Mouse (Mus musculus): ENCODE measurements around the gene Rpusd4. TPM values are rescaled to one million over a fixed set of nuclear protein-coding genes. Genes with fewer than 3 reads are reported as not detected.
A peak's percentile ranks its signal among the peaks of the same experiment; 100 is the strongest.

The Rpusd4 gene
- polyA plus RNA-seq, 1 experiment from 2014 or later: 28.3 TPM

DNA sequence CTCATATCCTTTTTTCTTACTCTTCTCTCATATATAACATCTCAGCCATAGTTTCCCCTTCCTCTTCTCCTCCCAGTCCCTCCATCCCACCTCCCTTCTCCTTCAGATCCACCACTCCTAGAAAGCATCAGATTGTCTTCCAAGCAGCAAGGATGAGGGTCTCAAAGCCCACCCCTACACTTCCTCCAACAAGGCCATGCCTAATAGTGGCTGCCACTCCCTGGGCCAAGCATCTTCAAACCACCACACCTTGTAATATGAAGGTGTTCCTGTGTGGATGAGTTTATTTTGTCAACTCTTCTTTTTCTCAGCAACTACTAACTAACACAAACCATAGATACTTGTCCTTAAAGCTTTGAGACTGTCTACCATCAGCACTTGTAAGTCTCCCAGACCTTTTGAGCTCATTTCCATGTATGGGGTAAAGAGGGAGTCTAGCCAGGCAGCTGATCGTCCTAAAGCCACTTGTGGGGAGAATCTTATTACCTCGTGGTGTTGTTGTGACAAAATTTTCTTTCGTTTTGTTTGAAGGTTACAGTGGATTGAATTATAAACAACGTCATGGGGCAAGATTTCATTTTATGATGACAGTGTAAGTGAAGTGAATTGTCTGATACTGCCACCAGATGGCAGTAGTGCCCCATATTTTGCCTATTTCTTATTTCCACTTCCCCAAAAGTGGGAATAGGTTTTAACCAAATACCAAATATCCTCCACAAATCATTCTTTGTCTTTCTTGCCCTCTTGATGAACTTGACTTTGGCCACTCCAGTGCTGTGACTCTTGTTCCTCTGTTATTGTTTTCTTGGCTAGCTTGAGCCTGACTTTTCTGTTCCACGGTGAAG is 14.6 kb downstream of the Rpusd4 start:
- Histone ChIP-seq H3K36me3 (ENCODE audit: control insufficient read depth, insufficient read depth, low read length) (peaks cover 6% of the 10 kb centered on the region; the same call in 1 of the 2 replicates), H3K4me3 (ENCODE audit: low read depth, low read length) (no peak overlapping the region), H3K9me3 (replicated peaks; ENCODE audit: control insufficient read depth, low read length) (no peaks in the 10 kb centered on the region), H3K4me2 (no peak overlapping the region), H3K9ac (ENCODE audit: low read depth, low read length) (no peak overlapping the region), H3K27me3 (ENCODE audit: control insufficient read depth, insufficient read depth, low read length) (no peaks in the 10 kb centered on the region), H3K4me1 (ENCODE audit: control insufficient read depth, insufficient read depth, low read length) (no peaks in the 10 kb centered on the region; the same call in 1 of the 2 replicates), H3K27ac (ENCODE audit: low read depth, low read length) (no peak overlapping the region)
- no peak for ATAC-seq (replicated peaks; ENCODE audit: insufficient number of reproducible peaks, low FRiP score, low TSS enrichment)
- 20% methylated on average over 5 of the region's 5 CpGs for WGBS (ENCODE audit: insufficient replicate concordance)

GRCm38 (mm10) chr9:35282851-35283200 is 15.2 kb downstream of the Rpusd4 start:
- 69% methylated on average over 5 of the region's 5 CpGs for WGBS (ENCODE audit: insufficient replicate concordance)
- ATAC-seq (replicated peaks; ENCODE audit: insufficient number of reproducible peaks, low FRiP score, low TSS enrichment): no peak

DNA sequence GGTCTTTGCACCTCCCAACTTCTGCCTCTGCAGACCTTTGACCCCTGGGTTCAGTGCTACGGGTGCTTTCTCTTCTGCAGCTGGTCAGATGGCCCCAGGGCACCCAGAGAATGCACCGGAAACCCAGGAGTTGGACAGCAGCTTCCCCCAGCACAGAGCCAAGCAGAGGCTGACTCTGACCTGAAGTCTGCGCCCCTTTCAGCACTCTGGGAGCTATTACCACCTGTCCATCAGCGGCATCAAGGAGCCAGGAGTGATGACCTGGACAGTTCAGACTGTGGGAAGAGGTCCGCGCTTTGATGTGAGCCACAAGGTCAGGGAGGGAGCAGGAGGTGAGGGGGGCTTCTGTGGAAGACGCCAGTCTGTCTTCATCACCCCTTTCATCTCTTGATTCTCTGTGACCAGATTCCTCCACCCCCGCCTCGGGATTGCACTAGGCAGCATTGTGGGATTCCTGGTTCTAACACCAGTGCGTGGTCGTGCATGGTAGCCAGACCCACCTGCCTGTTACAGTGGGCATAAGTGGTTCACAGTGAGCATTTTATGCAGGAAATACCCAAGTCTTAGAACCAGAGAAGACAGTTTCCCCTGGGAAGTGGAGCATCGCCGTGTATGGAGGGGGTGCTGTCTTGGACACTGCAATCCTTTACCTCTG is 15.9 kb downstream of the Rpusd4 start:
- peak; percentile 50; the same call in 1 of the 2 replicates for ATAC-seq (replicated peaks; ENCODE audit: insufficient number of reproducible peaks, low FRiP score, low TSS enrichment)
- H3K27me3 ChIP-seq (ENCODE audit: control insufficient read depth, insufficient read depth, low read length): 0 out of 2 replicates have a peak, but pooled peaks cover 3% of the 10 kb centered on the region
- H3K4me2 ChIP-seq: no peak overlapping the region
- WGBS (ENCODE audit: insufficient replicate concordance): 62% methylated on average over 13 of the region's 13 CpGs
- H3K36me3 ChIP-seq (ENCODE audit: control insufficient read depth, insufficient read depth, low read length): no peaks in the 10 kb centered on the region
- H3K27ac ChIP-seq (ENCODE audit: low read depth, low read length): no peak overlapping the region
- no peaks in the 10 kb centered on the region for H3K9me3 ChIP-seq (replicated peaks; ENCODE audit: control insufficient read depth, low read length)
- no peak overlapping the region for H3K4me3 ChIP-seq (ENCODE audit: low read depth, low read length)
- no peaks in the 10 kb centered on the region; the same call in none of the 2 replicates for H3K4me1 ChIP-seq (ENCODE audit: control insufficient read depth, insufficient read depth, low read length)
- H3K9ac ChIP-seq (ENCODE audit: low read depth, low read length): no peak overlapping the region

More at GRCm38 (mm10) chr9:35282851-35283200, 15.2 kb downstream of the Rpusd4 start:
- Histone ChIP-seq H3K27ac (ENCODE audit: low read depth, low read length) (no peak overlapping the region), H3K27me3 (ENCODE audit: control insufficient read depth, insufficient read depth, low read length) (no peaks in the 10 kb centered on the region), H3K36me3 (ENCODE audit: control insufficient read depth, insufficient read depth, low read length) (peaks cover 1% of the 10 kb centered on the region; the same call in 1 of the 2 replicates), H3K4me2 (no peak overlapping the region), H3K9me3 (replicated peaks; ENCODE audit: control insufficient read depth, low read length) (no peaks in the 10 kb centered on the region), H3K9ac (ENCODE audit: low read depth, low read length) (no peak overlapping the region), H3K4me3 (ENCODE audit: low read depth, low read length) (no peak overlapping the region), H3K4me1 (ENCODE audit: control insufficient read depth, insufficient read depth, low read length) (no peaks in the 10 kb centered on the region; the same call in none of the 2 replicates)

- H3K4me1 ChIP-seq (ENCODE audit: control insufficient read depth, insufficient read depth, low read length): no peaks in the 10 kb centered on the region; the same call in none of the 2 replicates
- ATAC-seq (replicated peaks; ENCODE audit: insufficient number of reproducible peaks, low FRiP score, low TSS enrichment): no peak
- no peak overlapping the region for H3K9ac ChIP-seq (ENCODE audit: low read depth, low read length)
- no peak overlapping the region for H3K27ac ChIP-seq (ENCODE audit: low read depth, low read length)
- no peaks in the 10 kb centered on the region for H3K9me3 ChIP-seq (replicated peaks; ENCODE audit: control insufficient read depth, low read length)
- WGBS (ENCODE audit: insufficient replicate concordance): 72% methylated on average over 4 of the region's 4 CpGs
- 0 out of 2 replicates have a peak, but pooled peaks cover 4% of the 10 kb centered on the region for H3K27me3 ChIP-seq (ENCODE audit: control insufficient read depth, insufficient read depth, low read length)
- no peak overlapping the region for H3K4me3 ChIP-seq (ENCODE audit: low read depth, low read length)
- H3K36me3 ChIP-seq (ENCODE audit: control insufficient read depth, insufficient read depth, low read length): no peaks in the 10 kb centered on the region
- no peak overlapping the region for H3K4me2 ChIP-seq
Observed at GRCm38 (mm10) chr9:35284351-35284750, 16.7 kb downstream of the Rpusd4 start.

GRCm38 (mm10) chr9:35286351-35286750 is 18.7 kb downstream of the Rpusd4 start:
- Histone ChIP-seq H3K4me3 (ENCODE audit: low read depth, low read length) (no peak overlapping the region), H3K9ac (ENCODE audit: low read depth, low read length) (no peak overlapping the region), H3K36me3 (ENCODE audit: control insufficient read depth, insufficient read depth, low read length) (no peaks in the 10 kb centered on the region), H3K27ac (ENCODE audit: low read depth, low read length) (no peak overlapping the region), H3K9me3 (replicated peaks; ENCODE audit: control insufficient read depth, low read length) (no peaks in the 10 kb centered on the region), H3K4me1 (ENCODE audit: control insufficient read depth, insufficient read depth, low read length) (no peaks in the 10 kb centered on the region; the same call in none of the 2 replicates), H3K4me2 (no peak overlapping the region), H3K27me3 (ENCODE audit: control insufficient read depth, insufficient read depth, low read length) (0 out of 2 replicates have a peak, but pooled peaks cover 4% of the 10 kb centered on the region)
- no peak for ATAC-seq (replicated peaks; ENCODE audit: insufficient number of reproducible peaks, low FRiP score, low TSS enrichment)
- 54% methylated on average over 3 of the region's 3 CpGs for WGBS (ENCODE audit: insufficient replicate concordance)

DNA sequence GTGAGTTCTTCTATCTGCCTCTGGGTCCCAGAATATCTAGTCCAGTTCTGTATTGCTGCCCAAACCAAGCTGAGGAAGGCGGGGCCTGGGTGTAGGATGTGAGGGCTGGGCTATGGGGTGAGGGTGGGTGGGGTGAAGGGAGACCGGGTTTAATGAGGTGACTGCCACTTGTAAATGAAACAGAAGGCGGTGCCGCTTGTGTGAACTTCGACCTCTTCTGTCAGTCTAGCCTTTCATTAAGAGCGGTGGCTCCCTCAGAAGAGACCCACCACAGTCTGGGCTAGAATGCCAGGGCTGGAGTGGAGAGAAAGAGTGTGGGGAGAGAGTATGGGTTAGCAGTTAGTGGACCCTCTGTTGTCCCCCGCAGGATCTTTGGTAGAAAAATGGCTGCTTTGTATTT is 22.3 kb downstream of the Rpusd4 start:
- no peak overlapping the region for H3K27ac ChIP-seq (ENCODE audit: low read depth, low read length)
- H3K36me3 ChIP-seq (ENCODE audit: control insufficient read depth, insufficient read depth, low read length): no peaks in the 10 kb centered on the region
- no peak overlapping the region for H3K4me3 ChIP-seq (ENCODE audit: low read depth, low read length)
- ATAC-seq (replicated peaks; ENCODE audit: insufficient number of reproducible peaks, low FRiP score, low TSS enrichment): no peak
- 43% methylated on average over 7 of the region's 7 CpGs for WGBS (ENCODE audit: insufficient replicate concordance)
- no peaks in the 10 kb centered on the region for H3K9me3 ChIP-seq (replicated peaks; ENCODE audit: control insufficient read depth, low read length)
- 0 out of 2 replicates have a peak, but pooled peaks cover 4% of the 10 kb centered on the region for H3K27me3 ChIP-seq (ENCODE audit: control insufficient read depth, insufficient read depth, low read length)
- no peak overlapping the region for H3K9ac ChIP-seq (ENCODE audit: low read depth, low read length)
- H3K4me2 ChIP-seq: no peak overlapping the region
- H3K4me1 ChIP-seq (ENCODE audit: control insufficient read depth, insufficient read depth, low read length): no peaks in the 10 kb centered on the region; the same call in 1 of the 2 replicates

DNA sequence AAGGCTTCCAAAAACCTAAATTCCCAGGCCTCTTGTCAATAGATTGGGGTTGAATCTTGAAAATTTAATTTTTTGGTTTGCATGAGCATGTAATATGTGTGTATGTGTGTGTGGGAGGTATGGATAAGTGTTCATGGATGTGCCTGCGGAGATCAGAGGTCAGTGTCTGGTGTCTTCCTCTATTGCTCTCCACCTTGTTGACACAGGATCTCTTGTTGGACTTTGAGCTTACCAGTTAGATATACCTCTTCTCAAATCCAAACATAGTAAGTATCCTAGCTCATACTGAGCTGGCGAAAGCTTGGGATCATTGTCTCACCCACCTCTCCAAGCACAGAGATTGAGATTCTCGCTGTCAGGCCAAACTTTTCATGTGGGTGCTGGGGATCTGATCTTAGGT is 22.8 kb downstream of the Rpusd4 start:
- ATAC-seq (replicated peaks; ENCODE audit: insufficient number of reproducible peaks, low FRiP score, low TSS enrichment): no peak
- H3K4me3 ChIP-seq (ENCODE audit: low read depth, low read length): no peak overlapping the region
- H3K9ac ChIP-seq (ENCODE audit: low read depth, low read length): no peak overlapping the region
- H3K27me3 ChIP-seq (ENCODE audit: control insufficient read depth, insufficient read depth, low read length): 0 out of 2 replicates have a peak, but pooled peaks cover 4% of the 10 kb centered on the region
- H3K9me3 ChIP-seq (replicated peaks; ENCODE audit: control insufficient read depth, low read length): no peaks in the 10 kb centered on the region
- H3K27ac ChIP-seq (ENCODE audit: low read depth, low read length): no peak overlapping the region
- H3K4me2 ChIP-seq: no peak overlapping the region
- no peaks in the 10 kb centered on the region; the same call in 1 of the 2 replicates for H3K4me1 ChIP-seq (ENCODE audit: control insufficient read depth, insufficient read depth, low read length)
- H3K36me3 ChIP-seq (ENCODE audit: control insufficient read depth, insufficient read depth, low read length): no peaks in the 10 kb centered on the region
- WGBS (ENCODE audit: insufficient replicate concordance): 78% methylated on average over 3 of the region's 3 CpGs

DNA sequence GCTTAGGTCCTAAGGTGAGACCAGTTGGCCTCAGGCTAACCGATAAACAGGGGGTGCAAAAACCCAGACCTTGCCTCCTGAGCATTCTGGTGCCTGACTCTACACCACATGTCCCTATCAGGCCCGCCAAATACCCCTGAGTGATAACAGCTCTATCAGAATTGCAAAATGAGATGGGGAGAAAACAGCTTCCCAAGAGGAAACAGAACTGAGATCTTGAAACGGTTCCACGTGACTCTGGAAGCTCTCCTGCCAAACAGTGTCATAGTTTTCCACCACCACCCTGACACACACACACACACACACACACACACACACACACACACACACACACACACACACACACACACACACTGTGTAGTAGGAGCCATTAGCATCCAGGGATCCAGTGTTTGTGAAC is 23.3 kb downstream of the Rpusd4 start:
- Histone ChIP-seq H3K4me2 (no peak overlapping the region), H3K9ac (ENCODE audit: low read depth, low read length) (no peak overlapping the region), H3K4me3 (ENCODE audit: low read depth, low read length) (no peak overlapping the region), H3K27ac (ENCODE audit: low read depth, low read length) (no peak overlapping the region), H3K36me3 (ENCODE audit: control insufficient read depth, insufficient read depth, low read length) (no peaks in the 10 kb centered on the region), H3K27me3 (ENCODE audit: control insufficient read depth, insufficient read depth, low read length) (0 out of 2 replicates have a peak, but pooled peaks cover 4% of the 10 kb centered on the region), H3K4me1 (ENCODE audit: control insufficient read depth, insufficient read depth, low read length) (no peaks in the 10 kb centered on the region; the same call in 1 of the 2 replicates), H3K9me3 (replicated peaks; ENCODE audit: control insufficient read depth, low read length) (no peaks in the 10 kb centered on the region)
- 26% methylated on average over 4 of the region's 4 CpGs for WGBS (ENCODE audit: insufficient replicate concordance)
- ATAC-seq (replicated peaks; ENCODE audit: insufficient number of reproducible peaks, low FRiP score, low TSS enrichment): no peak
